Mouse (Mus musculus) right cerebral cortex, postnatal 36 days (tissue): ENCODE measurements at regions not wholly inside any gene's neighbourhood (a gene's known extent, or its start where the extent isn't known, plus 50 kb on each side); places are given as distances from the start of the nearest gene placed in this dataset.

Source experiments
- DNase-seq, 2 experiments: peaks; one replicate each; pipeline ENCODE4 v3.0.0; 2022; ENCODE audit warnings: low spot score in 2 of 2, mixed read lengths in 1 of 2

GRCm38 (mm10) chr7:69844631-69845324 lies 521.8 kb downstream of the Nr2f2 start:
- no peak for DNase-seq

- no peak for DNase-seq
Observed at GRCm38 (mm10) chr7:69837379-69837778, 529.2 kb downstream of the Nr2f2 start.

GRCm38 (mm10) chr7:69827251-69827650 lies 539.3 kb downstream of the Nr2f2 start:
- no peak for DNase-seq

- no peak for DNase-seq
Observed at GRCm38 (mm10) chr7:69820570-69820969, 546.0 kb downstream of the Nr2f2 start.

GRCm38 (mm10) chr7:69812301-69812700 lies 554.2 kb downstream of the Nr2f2 start:
- no peak for DNase-seq

GRCm38 (mm10) chr7:69810873-69811272 lies 555.7 kb downstream of the Nr2f2 start:
- DNase-seq = no peak

GRCm38 (mm10) chr7:69807220-69807619 lies 559.3 kb downstream of the Nr2f2 start:
- no peak for DNase-seq

GRCm38 (mm10) chr7:69770980-69771348 lies 595.6 kb downstream of the Nr2f2 start:
- no peak for DNase-seq

- no peak for DNase-seq
Observed at GRCm38 (mm10) chr7:69770313-69770979, 596.1 kb downstream of the Nr2f2 start.

GRCm38 (mm10) chr7:69766451-69766850 lies 600.1 kb downstream of the Nr2f2 start:
- no peak for DNase-seq

- no peak for DNase-seq
Observed at GRCm38 (mm10) chr7:69740495-69740894, 626.0 kb downstream of the Nr2f2 start.

GRCm38 (mm10) chr7:69738998-69739397 lies 627.5 kb downstream of the Nr2f2 start:
- no peak for DNase-seq

GRCm38 (mm10) chr7:69715081-69715480 lies 651.5 kb downstream of the Nr2f2 start:
- no peak for DNase-seq

GRCm38 (mm10) chr7:69670211-69670610 lies 696.3 kb downstream of the Nr2f2 start:
- no peak for DNase-seq

GRCm38 (mm10) chr7:69655583-69655982 lies 711.0 kb downstream of the Nr2f2 start:
- no peak for DNase-seq

- DNase-seq = no peak
Observed at GRCm38 (mm10) chr7:69645449-69645848, 721.1 kb downstream of the Nr2f2 start.

- no peak for DNase-seq
Observed at GRCm38 (mm10) chr7:69641652-69642051, 724.9 kb downstream of the Nr2f2 start.

GRCm38 (mm10) chr7:69599866-69600265 lies 766.7 kb downstream of the Nr2f2 start:
- no peak for DNase-seq

- DNase-seq = no peak
Observed at GRCm38 (mm10) chr7:69585716-69586115, 780.8 kb downstream of the Nr2f2 start.

GRCm38 (mm10) chr7:69585131-69585530 lies 781.4 kb downstream of the Nr2f2 start:
- no peak for DNase-seq

- DNase-seq = no peak
Observed at GRCm38 (mm10) chr7:69584516-69584915, 782.0 kb downstream of the Nr2f2 start.

GRCm38 (mm10) chr7:69583901-69584300 lies 782.6 kb downstream of the Nr2f2 start:
- DNase-seq = no peak

- DNase-seq = no peak
Observed at GRCm38 (mm10) chr7:69581668-69582067, 784.9 kb downstream of the Nr2f2 start.
